Mouse (Mus musculus): ENCODE results near the gene Olfr1414. TPM values are rescaled to one million over a fixed set of nuclear protein-coding genes. Genes with fewer than 3 reads are reported as not detected.

The Olfr1414 gene
- polyA plus RNA-seq, 1 experiment from 2014 or later, result not detected

DNA sequence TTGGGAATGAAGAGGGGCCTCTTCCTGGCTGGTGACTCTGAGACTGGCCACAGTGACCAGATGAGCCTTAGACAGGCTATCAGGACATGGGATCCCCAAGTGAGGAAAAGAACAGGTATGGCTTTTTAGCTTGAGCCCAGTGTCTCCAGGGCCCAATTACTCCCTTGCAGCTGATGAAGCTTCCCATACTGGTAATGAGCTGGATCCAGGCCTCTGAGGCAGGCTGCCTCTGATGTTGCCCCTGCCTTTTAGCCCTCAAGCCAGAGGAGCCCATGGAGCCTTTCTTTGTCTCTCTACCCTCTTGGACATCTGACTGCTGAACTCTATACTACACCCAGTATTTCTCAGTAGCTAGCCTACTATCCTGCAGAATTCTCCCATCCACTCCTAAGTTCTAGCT is 33.4 kb downstream of the Olfr1414 start, which contains the start of gene Olfr1416:
Olfr1416 (minus strand) TSS at position 101 of the 400 bp plus-strand sequence.
- no peak within 1 kb of the TSS for H3K4me2 ChIP-seq (ENCODE audit: low read depth, low read length)

GRCm38 (mm10) chr1:92474066-92474578 is 44.3 kb downstream of the Olfr1414 start:
- WGBS, result 3% methylated on average over 10 of the region's 10 CpGs
- peak; percentile 72 for ATAC-seq (ENCODE audit: low read depth)
- Histone ChIP-seq H3K4me1 (replicated peaks; ENCODE audit: control insufficient read depth, insufficient read depth, low read length) (peaks cover 10% of the 10 kb centered on the region), H3K27ac (ENCODE audit: low read length) (peak overlapping the region; percentile 69; the same call in 1 of the 2 replicates), H3K27me3 (ENCODE audit: control insufficient read depth, insufficient read depth, low read depth, low read length) (no peaks in the 10 kb centered on the region), H3K36me3 (ENCODE audit: control insufficient read depth, insufficient read depth, low read length) (peaks cover 6% of the 10 kb centered on the region), H3K4me2 (ENCODE audit: low read depth, low read length) (peak overlapping the region; percentile 79), H3K9ac (ENCODE audit: low read length) (peak overlapping the region; percentile 71), H3K9me3 (ENCODE audit: control insufficient read depth, low read length) (no peaks in the 10 kb centered on the region), H3K4me3 (ENCODE audit: low read length) (peak overlapping the region; percentile 81)

More for the DNA sequence above, 33.4 kb downstream of the Olfr1414 start, which contains the start of gene Olfr1416:
- H3K9me3 ChIP-seq (ENCODE audit: control insufficient read depth, low read length), result peaks cover 5% of the 10 kb centered on the region
- no peak within 1 kb of the TSS for H3K27ac ChIP-seq (ENCODE audit: low read length)
- no peak within 1 kb of the TSS for H3K4me3 ChIP-seq (ENCODE audit: low read length)
- H3K4me1 ChIP-seq (replicated peaks; ENCODE audit: control insufficient read depth, insufficient read depth, low read length), result no peaks in the 10 kb centered on the region
- H3K9ac ChIP-seq (ENCODE audit: low read length), result no peak within 1 kb of the TSS
- no peak for ATAC-seq (ENCODE audit: low read depth)
- H3K36me3 ChIP-seq (ENCODE audit: control insufficient read depth, insufficient read depth, low read length), result no peaks in the 10 kb centered on the region
- no peaks in the 10 kb centered on the region for H3K27me3 ChIP-seq (ENCODE audit: control insufficient read depth, insufficient read depth, low read depth, low read length)

- H3K4me1 ChIP-seq (replicated peaks; ENCODE audit: control insufficient read depth, insufficient read depth, low read length), result peaks cover 10% of the 10 kb centered on the region
- H3K9me3 ChIP-seq (ENCODE audit: control insufficient read depth, low read length), result no peaks in the 10 kb centered on the region
- no peaks in the 10 kb centered on the region for H3K27me3 ChIP-seq (ENCODE audit: control insufficient read depth, insufficient read depth, low read depth, low read length)
- H3K4me3 ChIP-seq (ENCODE audit: low read length), result peak within 1 kb of the TSS; percentile 81
- H3K4me2 ChIP-seq (ENCODE audit: low read depth, low read length), result peak within 1 kb of the TSS; percentile 91
- ATAC-seq (ENCODE audit: low read depth), result peak; percentile 96
- H3K27ac ChIP-seq (ENCODE audit: low read length), result peak within 1 kb of the TSS; percentile 69
- H3K9ac ChIP-seq (ENCODE audit: low read length), result peak within 1 kb of the TSS; percentile 94
- peaks cover 6% of the 10 kb centered on the region for H3K36me3 ChIP-seq (ENCODE audit: control insufficient read depth, insufficient read depth, low read length)
- WGBS, result 1% methylated on average over 67 of the region's 67 CpGs
These were observed 45.1 kb downstream of the Olfr1414 start, which contains the start of gene Ndufa10 for GRCm38 (mm10) chr1:92473165-92474041. Ndufa10 (minus strand) TSS chr1:92473860.

DNA sequence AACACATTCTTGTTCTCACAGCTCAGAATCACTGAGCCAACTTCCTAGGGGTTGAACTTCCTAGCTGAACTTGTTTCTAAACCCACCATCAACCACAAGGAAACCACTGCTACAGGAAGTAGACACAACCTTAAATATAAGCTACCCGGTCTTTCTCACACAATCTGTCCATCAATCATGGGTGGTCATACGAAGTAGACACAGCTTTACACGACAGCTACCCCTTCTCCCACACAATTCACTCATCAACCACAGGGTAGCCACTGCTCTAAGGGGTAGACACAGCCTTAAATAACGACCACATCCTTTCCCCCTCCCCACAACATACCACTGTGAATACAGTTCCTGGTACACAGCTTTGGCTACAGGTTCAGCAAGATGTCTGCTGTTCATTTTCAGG is 49.6 kb downstream of the Olfr1414 start:
- Histone ChIP-seq H3K4me3 (ENCODE audit: low read length) (no peak overlapping the region), H3K9me3 (ENCODE audit: control insufficient read depth, low read length) (no peaks in the 10 kb centered on the region), H3K4me1 (replicated peaks; ENCODE audit: control insufficient read depth, insufficient read depth, low read length) (peaks cover 7% of the 10 kb centered on the region), H3K9ac (ENCODE audit: low read length) (no peak overlapping the region), H3K27ac (ENCODE audit: low read length) (no peak overlapping the region), H3K27me3 (ENCODE audit: control insufficient read depth, insufficient read depth, low read depth, low read length) (no peaks in the 10 kb centered on the region), H3K36me3 (ENCODE audit: control insufficient read depth, insufficient read depth, low read length) (peaks cover 20% of the 10 kb centered on the region), H3K4me2 (ENCODE audit: low read depth, low read length) (no peak overlapping the region)
- WGBS, result 74% methylated on average over 4 of the region's 4 CpGs
- no peak for ATAC-seq (ENCODE audit: low read depth)

GRCm38 (mm10) chr1:92458416-92458815 is 60.0 kb downstream of the Olfr1414 start:
- H3K4me1 ChIP-seq (replicated peaks; ENCODE audit: control insufficient read depth, insufficient read depth, low read length), result no peaks in the 10 kb centered on the region
- 89% methylated on average over 6 of the region's 6 CpGs for WGBS
- ATAC-seq (ENCODE audit: low read depth), result no peak

DNA sequence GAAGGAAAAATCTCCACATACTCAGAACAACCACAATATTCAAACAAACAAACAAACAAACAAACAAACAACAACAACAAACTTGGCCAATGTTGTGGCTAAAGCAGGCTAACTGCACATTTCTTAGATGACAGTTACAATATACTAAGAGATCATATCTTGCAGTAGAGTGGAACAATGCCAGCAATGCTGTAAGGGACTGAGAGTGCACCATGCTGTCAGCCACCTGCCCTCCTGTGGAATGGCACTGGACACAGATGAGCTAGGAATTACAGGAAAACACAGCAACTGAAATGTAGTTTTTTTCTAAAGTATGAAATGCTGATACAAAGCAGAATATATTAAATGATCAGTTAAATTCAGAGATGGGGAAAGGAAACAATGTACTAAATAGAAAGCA is 60.7 kb downstream of the Olfr1414 start:
- H3K4me2 ChIP-seq (ENCODE audit: low read depth, low read length), result no peak overlapping the region

More at GRCm38 (mm10) chr1:92458416-92458815, 60.0 kb downstream of the Olfr1414 start:
- no peak overlapping the region for H3K27ac ChIP-seq (ENCODE audit: low read length)
- H3K9ac ChIP-seq (ENCODE audit: low read length), result no peak overlapping the region
- H3K4me2 ChIP-seq (ENCODE audit: low read depth, low read length), result no peak overlapping the region
- H3K36me3 ChIP-seq (ENCODE audit: control insufficient read depth, insufficient read depth, low read length), result peaks cover 45% of the 10 kb centered on the region
- H3K4me3 ChIP-seq (ENCODE audit: low read length), result no peak overlapping the region
- no peaks in the 10 kb centered on the region; the same call in 1 of the 2 replicates for H3K9me3 ChIP-seq (ENCODE audit: control insufficient read depth, low read length)
- no peaks in the 10 kb centered on the region for H3K27me3 ChIP-seq (ENCODE audit: control insufficient read depth, insufficient read depth, low read depth, low read length)

More for the DNA sequence above, 60.7 kb downstream of the Olfr1414 start:
- H3K27me3 ChIP-seq (ENCODE audit: control insufficient read depth, insufficient read depth, low read depth, low read length), result no peaks in the 10 kb centered on the region
- H3K4me1 ChIP-seq (replicated peaks; ENCODE audit: control insufficient read depth, insufficient read depth, low read length), result no peaks in the 10 kb centered on the region
- H3K36me3 ChIP-seq (ENCODE audit: control insufficient read depth, insufficient read depth, low read length), result peaks cover 43% of the 10 kb centered on the region
- H3K9me3 ChIP-seq (ENCODE audit: control insufficient read depth, low read length), result no peaks in the 10 kb centered on the region; the same call in 1 of the 2 replicates
- H3K9ac ChIP-seq (ENCODE audit: low read length), result no peak overlapping the region
- H3K27ac ChIP-seq (ENCODE audit: low read length), result no peak overlapping the region
- H3K4me3 ChIP-seq (ENCODE audit: low read length), result no peak overlapping the region
- no peak for ATAC-seq (ENCODE audit: low read depth)

Small RNA genes lying within 50 kb of the gene (microRNA-seq; reads per million reads assigned to microRNA genes)
- 3.2 reads per million, percentile 10 among the genes with 10 or more reads in this experiment for gene Mir6900

Other genes with a start within 250 kb of the Olfr1414 start
- gene Ndufa10, start 44.8 kb downstream of the Olfr1414 start, polyA plus RNA-seq (2015; fragmentation: Nextera tagmentation; extraction: Ambion mirVana), result 244 and 267 TPM in 2 replicates
- gene Olfr1416, start 33.5 kb downstream of the Olfr1414 start, polyA plus RNA-seq (2015; fragmentation: Nextera tagmentation; extraction: Ambion mirVana), result not detected in 2 replicates
- gene Olfr1415, start 22.6 kb downstream of the Olfr1414 start, polyA plus RNA-seq (2015; fragmentation: Nextera tagmentation; extraction: Ambion mirVana), result not detected in 2 replicates
- gene Olfr1413, start 52.7 kb upstream of the Olfr1414 start, polyA plus RNA-seq (2015; fragmentation: Nextera tagmentation; extraction: Ambion mirVana), result not detected in 2 replicates
- not detected in 2 replicates for gene Olfr1412, start 67.1 kb upstream of the Olfr1414 start, polyA plus RNA-seq (2015; fragmentation: Nextera tagmentation; extraction: Ambion mirVana)
- not detected in 2 replicates for gene Olfr1411, start 75.8 kb upstream of the Olfr1414 start, polyA plus RNA-seq (2015; fragmentation: Nextera tagmentation; extraction: Ambion mirVana)
- gene Olfr1410, start 87.1 kb upstream of the Olfr1414 start, polyA plus RNA-seq (2015; fragmentation: Nextera tagmentation; extraction: Ambion mirVana), result not detected in 2 replicates
- gene Olfr12, start 99.1 kb upstream of the Olfr1414 start, polyA plus RNA-seq (2015; fragmentation: Nextera tagmentation; extraction: Ambion mirVana), result not detected in 2 replicates
- gene Cops9, start 123.3 kb upstream of the Olfr1414 start, polyA plus RNA-seq (2015; fragmentation: Nextera tagmentation; extraction: Ambion mirVana), result 386 and 399 TPM in 2 replicates
- gene Otos, start 130.2 kb upstream of the Olfr1414 start, polyA plus RNA-seq (2015; fragmentation: Nextera tagmentation; extraction: Ambion mirVana), result 0.23 TPM in 1 of 2 replicates, not detected in the other

Measured in lung, embryonic 16.5 days (tissue).